Mouse (Mus musculus) left cerebral cortex, adult 2 months (tissue): ENCODE measurements around the gene Map4. TPM values are rescaled to one million over a fixed set of nuclear protein-coding genes. Genes with fewer than 3 reads are reported as not detected.
"Not testable (repeated sequence)": the region's sequence is repeated elsewhere in the genome, so short reads cannot be mapped to it uniquely, and the experiment has no call there.

Experiments used
- DNase-seq, 2 experiments: peaks; one replicate each; pipeline ENCODE4 v3.0.0; 2021 to 2022; ENCODE audit warnings: low spot score in 2 of 2, mixed read lengths in 1 of 2; ENCODE audit errors: extremely low spot score in 1 of 2
- H3K27ac ChIP-seq: fragments of 200-600 bp; 2 replicates; pipeline ENCODE4 v1.8.1; 2022
- H3K4me3 ChIP-seq: fragments of 200-600 bp; 2 replicates; pipeline ENCODE4 v1.8.1; 2022
- CTCF ChIP-seq: fragments of 200-600 bp; IDR thresholded peaks from 2 replicates; pipeline ENCODE4 v1.8.1; 2022; ENCODE audit warnings: antibody characterized with exemption, mild to moderate bottlenecking, moderate library complexity
- intact Hi-C: fragments of 180-260 bp; cut with DNase I; formaldehyde crosslinking; loops from one replicate; pipeline ENCODE4 v1.15.1; 2025
- microRNA-seq, 2 experiments: library from miRNA; unstranded; fragments of <30 nt; microRNA quantifications; one replicate each; pipeline ENCODE4 v1.2.0; 2021
- total RNA-seq, 2 experiments: library from RNA; stranded (reverse); gene quantifications; 2 replicates each; pipeline ENCODE4 v1.2.3; 2021

The Map4 gene
- total RNA-seq, 2 experiments from 2014 or later: 365 to 381 TPM

GRCm38 (mm10) chr9:110118249-110118648, 187.0 kb downstream of the Map4 start:
- intact Hi-C loops: loop anchor here (5.0 kb wide), 1 partner anchor 179 kb away; no protein-coding TSS in a partner anchor
- H3K27ac ChIP-seq: peak overlapping the region; percentile 93; the same call in 1 of the 2 replicates
- no peak for TF ChIP-seq CTCF
- DNase-seq: no peak
- H3K4me3 ChIP-seq: peak overlapping the region; percentile 82

- peak overlapping the region; percentile 66 for H3K27ac ChIP-seq
- peak; percentile 22 to 28 for DNase-seq
- intact Hi-C loops: no loop called here
- no peak overlapping the region for H3K4me3 ChIP-seq
- no peak for TF ChIP-seq CTCF
Observed at GRCm38 (mm10) chr9:110121424-110121823, 190.2 kb downstream of the Map4 start.

- no peak for DNase-seq
- intact Hi-C loops: no loop called here
- TF ChIP-seq CTCF: no peak
- H3K27ac ChIP-seq: no peak overlapping the region
- no peak overlapping the region for H3K4me3 ChIP-seq
Observed at GRCm38 (mm10) chr9:110123322-110123721, 192.1 kb downstream of the Map4 start.

GRCm38 (mm10) chr9:110124008-110124540, 192.8 kb downstream of the Map4 start:
- H3K4me3 ChIP-seq, intact Hi-C loops: not testable (repeated sequence)

GRCm38 (mm10) chr9:110130896-110131524, 199.8 kb downstream of the Map4 start:
- Histone ChIP-seq H3K27ac (peak overlapping the region; percentile 90), H3K4me3 (peak overlapping the region; percentile 94)
- intact Hi-C loops: loop anchor here (2.0 kb wide), 1 partner anchor 14 kb away; the partner anchor contains the start of genes Dhx30 and Smarcc1
- TF ChIP-seq CTCF: no peak
- DNase-seq: no peak

More at GRCm38 (mm10) chr9:110124008-110124540, 192.8 kb downstream of the Map4 start:
- not testable (repeated sequence) for DNase-seq, H3K27ac ChIP-seq

GRCm38 (mm10) chr9:110131525-110132197, 200.4 kb downstream of the Map4 start:
- H3K4me3 ChIP-seq: peak overlapping the region; percentile 94
- H3K27ac ChIP-seq: peak overlapping the region; percentile 90
- intact Hi-C loops: loop anchor here (2.0 kb wide), 1 partner anchor 15 kb away; the partner anchor contains the start of genes Dhx30 and Smarcc1
- DNase-seq: peak; percentile 99
- TF ChIP-seq CTCF: no peak

GRCm38 (mm10) chr9:110132201-110132605, 200.9 kb downstream of the Map4 start:
- intact Hi-C loops: no loop called here
- Histone ChIP-seq H3K4me3 (peak overlapping the region; percentile 94), H3K27ac (peak overlapping the region; percentile 89)
- no peak for DNase-seq
- TF ChIP-seq CTCF: no peak

GRCm38 (mm10) chr9:110132921-110133320, 201.7 kb downstream of the Map4 start:
- Histone ChIP-seq H3K4me3 (peak overlapping the region; percentile 94), H3K27ac (no peak overlapping the region)
- intact Hi-C loops: no loop called here
- TF ChIP-seq CTCF: no peak
- DNase-seq: no peak

Small RNAs within 50 kb of the gene (microRNA-seq; reads per million reads assigned to microRNA genes)
- gene Mir7089: 0 to 0.24 reads per million in 2 experiments

Other genes with a start within 250 kb of the Map4 start
- not detected for gene Fbxw18, start 228.8 kb upstream of the Map4 start, total RNA-seq
- not detected for gene Fbxw26, start 185.4 kb upstream of the Map4 start, total RNA-seq
- gene Fbxw27, start 140.8 kb upstream of the Map4 start, total RNA-seq: not detected
- gene Spink8, start 119.2 kb upstream of the Map4 start, total RNA-seq: 1 to 10 TPM; 2.6 to 3.4 TPM
- gene Nme6, start 98.7 kb upstream of the Map4 start, total RNA-seq: 10 to 100 TPM; 10.6 to 11.2 TPM
- gene Camp, start 81.8 kb upstream of the Map4 start, total RNA-seq: not detected
- gene Cdc25a, start 55.9 kb upstream of the Map4 start, total RNA-seq: 1 to 10 TPM; 5.5 to 6.9 TPM
- 10 to 100 TPM; 68.6 to 74.8 TPM for gene Smarcc1, start 186.2 kb downstream of the Map4 start, total RNA-seq
- 100 to 1,000 TPM; 166 to 173 TPM for gene Dhx30, start 186.4 kb downstream of the Map4 start, total RNA-seq